9 mouse cellular contexts compared by ENCODE assay signal in genomic region chr12:80061810-80062209, GRCm38 (mm10). TPM values are rescaled to one million over a fixed set of nuclear protein-coding genes. Genes with fewer than 3 reads are reported as not detected.
DNase-seq lines count a peak whose midpoint lies in the region; ATAC-seq lines count a peak whose summit lies in the region.
"Had no signal": no experiment of that assay in that cellular context is flagged by ENCODE, and none has a peak within 500 bp of the region (broad histone marks: within the 10 kb centered on the region; RNA-seq: fewer than 3 reads in every experiment).

No protein-coding gene starts in this region.

- no peaks in the 10 kb centered on the region for H3K27me3 ChIP-seq in embryonic facial prominence, embryonic 11.5 days (ENCODE audit: control insufficient read depth, insufficient read depth, low read length)
- H3K27me3 ChIP-seq in heart, embryonic 13.5 days (replicated peaks) = no peaks in the 10 kb centered on the region
- no peaks in the 10 kb centered on the region for H3K27me3 ChIP-seq in limb, embryonic 13.5 days

- peak overlapping the region; percentile 81; the same call in 1 of the 2 replicates for H3K27ac ChIP-seq in brown adipose tissue, adult 24 weeks (replicated peaks; ENCODE audit: low read depth, low read length)
- H3K27ac ChIP-seq in embryonic facial prominence, embryonic 11.5 days (replicated peaks; ENCODE audit: low read depth, low read length) = peak overlapping the region; percentile 66
- H3K27ac ChIP-seq in heart, embryonic 13.5 days (replicated peaks) = peak overlapping the region; percentile 92
- peak overlapping the region; percentile 94 for H3K27ac ChIP-seq in limb, embryonic 13.5 days

- DNase-seq in embryonic facial prominence, embryonic 11.5 days (ENCODE audit: low spot score) = peak; percentile 13
- DNase-seq in frontal cortex, postnatal 25 days (ENCODE audit: low spot score in 2 of 2) = no peak
- DNase-seq in c-Kit-positive CD71-positive TER-119-positive erythroid progenitor cells, embryonic 14.5 days (ENCODE audit: low spot score) = no peak
- DNase-seq in ovary, postnatal 10 days (ENCODE audit: low spot score) = no peak
- no peak for DNase-seq in kidney, adult 8-10 months

- no peaks in the 10 kb centered on the region for H3K9me3 ChIP-seq in embryonic facial prominence, embryonic 11.5 days (replicated peaks; ENCODE audit: control insufficient read depth, low read length)
- no peaks in the 10 kb centered on the region for H3K9me3 ChIP-seq in heart, embryonic 13.5 days
- H3K9me3 ChIP-seq in limb, embryonic 13.5 days = no peaks in the 10 kb centered on the region

- no peak; the same call in 1 of the 2 replicates for ATAC-seq in embryonic facial prominence, embryonic 11.5 days (replicated peaks; ENCODE audit: insufficient number of reproducible peaks, low FRiP score, low TSS enrichment, low read depth)
- peak; percentile 69 for ATAC-seq in heart, embryonic 13.5 days (ENCODE audit: extremely low read depth, insufficient number of reproducible peaks, low FRiP score, low TSS enrichment)
- ATAC-seq in limb, embryonic 13.5 days (ENCODE audit: low FRiP score, low read depth) = no peak

- no peak overlapping the region for H3K4me3 ChIP-seq in brown adipose tissue, adult 24 weeks (ENCODE audit: insufficient read depth, low read depth, low read length)
- H3K4me3 ChIP-seq in embryonic facial prominence, embryonic 11.5 days (ENCODE audit: low read depth, low read length) = no peak overlapping the region
- H3K4me3 ChIP-seq in heart, embryonic 13.5 days = no peak overlapping the region
- H3K4me3 ChIP-seq in limb, embryonic 13.5 days = no peak overlapping the region
- H3K4me3 ChIP-seq: myocyte had no signal

- 19% methylated on average over 5 of the region's 5 CpGs for WGBS in embryonic facial prominence, embryonic 11.5 days
- 8% methylated on average over 5 of the region's 5 CpGs for WGBS in heart, embryonic 13.5 days
- 23% methylated on average over 5 of the region's 5 CpGs for WGBS in limb, embryonic 13.5 days

- H3K9ac ChIP-seq in embryonic facial prominence, embryonic 11.5 days (replicated peaks; ENCODE audit: low read length) = peak overlapping the region; percentile 14; the same call in 1 of the 2 replicates
- peak overlapping the region; percentile 17; the same call in 1 of the 2 replicates for H3K9ac ChIP-seq in heart, embryonic 13.5 days
- no peak overlapping the region for H3K9ac ChIP-seq in limb, embryonic 13.5 days

- no peaks in the 10 kb centered on the region for H3K36me3 ChIP-seq in embryonic facial prominence, embryonic 11.5 days (replicated peaks; ENCODE audit: control insufficient read depth, insufficient read depth, low read depth, low read length)
- no peaks in the 10 kb centered on the region for H3K36me3 ChIP-seq in heart, embryonic 13.5 days
- no peaks in the 10 kb centered on the region for H3K36me3 ChIP-seq in limb, embryonic 13.5 days

- H3K4me1 ChIP-seq in brown adipose tissue, adult 24 weeks (ENCODE audit: control insufficient read depth, insufficient read depth, insufficient read length, low read length) = peaks cover 54% of the 10 kb centered on the region
- H3K4me1 ChIP-seq in embryonic facial prominence, embryonic 11.5 days (ENCODE audit: control insufficient read depth, insufficient read depth, low read length) = peaks cover 12% of the 10 kb centered on the region
- peaks cover 58% of the 10 kb centered on the region for H3K4me1 ChIP-seq in heart, embryonic 13.5 days
- H3K4me1 ChIP-seq in limb, embryonic 13.5 days = peaks cover 57% of the 10 kb centered on the region

- H3K4me2 ChIP-seq in embryonic facial prominence, embryonic 11.5 days (ENCODE audit: low read depth, low read length) = no peak overlapping the region
- H3K4me2 ChIP-seq in heart, embryonic 13.5 days = peak overlapping the region; percentile 18; the same call in 1 of the 2 replicates
- H3K4me2 ChIP-seq in limb, embryonic 13.5 days (replicated peaks) = no peak overlapping the region

RNA-seq across cellular contexts. Expression of gene Zfp36l1, which starts 51.0 kb away (rescaled TPM):
- 67.0 and 75.8 TPM in 2 replicates for polyA plus RNA-seq in brown adipose tissue, adult 24 weeks (2012; ENCODE audit: insufficient read depth, insufficient read length, missing spikeins)
- 154 and 160 TPM in 2 replicates for polyA plus RNA-seq in embryonic facial prominence, embryonic 11.5 days (2014; fragmentation: Nextera tagmentation; extraction: Ambion mirVana)
- 89.3 and 96.2 TPM in 2 replicates for polyA plus RNA-seq in heart, embryonic 13.5 days (2015; fragmentation: Nextera tagmentation; extraction: Ambion mirVana)
- polyA plus RNA-seq in limb, embryonic 13.5 days (2015; fragmentation: Nextera tagmentation; extraction: Ambion mirVana) = 134 and 146 TPM in 2 replicates
